Mouse (Mus musculus) left cerebral cortex, postnatal 10 days (tissue): ENCODE results near the gene Map3k7. TPM values are rescaled to one million over a fixed set of nuclear protein-coding genes. Genes with fewer than 3 reads are reported as not detected.

Experiments used
- DNase-seq, 2 experiments: peaks; one replicate each; pipeline ENCODE4 v3.0.0; 2021 to 2022; ENCODE audit warnings: low spot score in 2 of 2, mixed read lengths in 1 of 2; ENCODE audit errors: extremely low spot score in 1 of 2
- intact Hi-C: fragments of 180-260 bp; cut with DNase I; formaldehyde crosslinking; loops from one replicate; pipeline ENCODE4 v1.15.1; 2025
- total RNA-seq, 2 experiments: library from RNA; stranded (reverse); gene quantifications; 2 replicates each; pipeline ENCODE4 v1.2.3; 2021

Gene Map3k7
- total RNA-seq, 2 experiments from 2014 or later = 44.5 to 51.2 TPM

DNA sequence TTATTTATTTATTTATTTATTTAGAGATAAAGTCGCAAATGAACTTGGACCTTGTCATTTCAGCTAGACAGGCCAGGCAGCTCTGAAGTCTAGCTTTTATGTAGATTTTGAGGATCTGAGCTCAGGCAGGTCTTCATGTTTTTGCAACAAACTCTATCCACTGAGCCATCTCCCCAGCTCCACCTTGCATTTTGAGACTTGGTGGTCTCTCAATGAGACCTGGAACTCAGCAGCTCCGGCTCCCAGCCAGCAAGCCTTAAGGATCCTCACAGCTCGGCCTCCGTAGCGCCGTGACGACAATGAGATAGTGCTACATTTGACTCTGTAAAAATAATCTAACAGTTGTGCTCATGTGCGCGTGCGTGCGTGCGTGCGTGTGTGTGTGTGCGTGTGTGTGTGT lies 89.3 kb downstream of the Map3k7 start:
- DNase-seq = no peak
- intact Hi-C loops = loop anchor here (10.0 kb wide), 1 partner anchor 332 kb away; no protein-coding TSS in a partner anchor

DNA sequence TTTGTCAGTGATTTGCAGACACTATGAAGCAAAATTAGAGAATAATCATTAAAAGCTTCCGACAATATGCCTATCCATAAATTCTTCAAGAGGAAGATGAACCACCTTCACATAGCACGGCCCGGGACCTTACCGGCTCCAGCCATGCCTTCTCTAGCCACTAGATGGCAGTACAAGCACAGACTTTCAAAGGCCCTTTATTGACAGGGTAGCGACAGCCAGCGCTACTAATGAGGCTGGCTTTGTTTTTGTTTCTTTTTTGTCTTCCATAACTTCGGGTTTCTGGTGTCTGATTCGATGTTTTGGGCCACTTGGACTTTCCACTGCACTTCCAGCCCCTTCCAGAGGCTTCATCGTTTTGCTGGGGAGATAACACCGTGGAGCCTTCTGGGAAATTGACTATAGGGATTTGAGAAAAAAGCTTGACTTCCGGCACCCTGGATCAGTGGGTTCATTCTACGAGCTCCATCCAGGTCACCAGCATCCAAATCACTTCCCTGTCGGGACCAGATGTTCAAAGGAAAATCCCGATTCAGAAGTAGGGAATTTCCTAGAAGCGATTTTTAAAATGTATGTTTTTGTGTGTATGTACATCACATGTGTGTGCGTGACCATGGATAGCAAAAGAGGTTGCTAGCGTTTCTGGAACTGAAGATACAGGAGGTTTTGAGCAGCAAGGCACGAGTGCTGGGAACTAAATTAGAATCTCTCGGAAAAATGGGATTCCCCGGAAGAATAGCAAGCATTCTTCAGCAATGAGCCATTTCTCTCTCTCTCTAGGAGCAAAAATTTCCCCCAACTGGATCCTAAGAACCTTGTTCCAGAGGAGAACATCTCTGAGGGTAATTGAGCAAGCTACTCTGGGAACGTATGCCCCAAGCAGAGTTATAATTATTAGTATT lies 91.5 kb downstream of the Map3k7 start:
- DNase-seq = peak; percentile 79 to 84
- intact Hi-C loops = loop anchor here (2.0 to 10.0 kb wide), 4 partner anchors 187 to 515 kb away; no protein-coding TSS in a partner anchor

DNA sequence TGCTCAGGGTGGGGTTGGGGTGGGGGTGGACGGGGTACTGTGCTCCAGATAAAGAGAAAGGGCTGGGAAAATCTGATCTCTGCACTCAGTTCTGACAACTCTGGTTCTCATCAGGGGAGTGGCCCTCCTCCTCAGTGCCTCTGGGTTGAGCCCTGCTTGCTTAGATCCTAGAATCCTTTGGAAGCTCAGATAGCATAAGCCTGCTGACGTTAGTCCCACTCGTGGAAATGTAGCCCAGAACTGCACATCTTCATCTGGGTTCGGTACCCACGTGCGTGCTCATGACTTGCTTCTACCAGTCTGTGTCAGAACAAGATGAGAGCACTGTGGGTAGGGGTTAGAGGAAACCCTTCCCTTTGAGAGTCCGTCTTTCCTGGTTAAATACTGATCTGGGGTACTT lies 92.5 kb downstream of the Map3k7 start:
- no peak for DNase-seq
- intact Hi-C loops = loop anchor here (5.0 to 10.0 kb wide), 3 partner anchors 186 to 476 kb away; no protein-coding TSS in a partner anchor

DNA sequence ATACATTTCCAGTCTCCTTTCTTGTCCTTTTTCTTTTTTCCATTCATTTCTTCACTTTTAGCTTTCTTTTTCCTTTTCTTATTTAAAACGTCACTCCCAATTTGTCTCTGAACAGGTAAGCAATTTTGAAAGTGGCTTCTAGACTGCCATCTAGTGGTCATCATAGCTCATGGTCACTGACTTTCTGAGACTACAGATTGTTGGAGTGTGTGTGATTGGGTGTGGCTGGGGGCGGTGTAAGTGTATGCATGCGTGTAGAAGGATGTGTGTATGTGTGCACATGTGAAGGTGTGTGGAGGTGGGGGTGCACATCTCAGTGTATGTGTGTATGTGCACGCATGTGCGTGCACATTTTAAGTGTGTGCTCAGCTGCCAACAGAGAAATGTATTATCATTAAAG lies 93.2 kb downstream of the Map3k7 start:
- intact Hi-C loops = loop anchor here (5.0 to 10.0 kb wide), 3 partner anchors 185 to 475 kb away; no protein-coding TSS in a partner anchor

DNA sequence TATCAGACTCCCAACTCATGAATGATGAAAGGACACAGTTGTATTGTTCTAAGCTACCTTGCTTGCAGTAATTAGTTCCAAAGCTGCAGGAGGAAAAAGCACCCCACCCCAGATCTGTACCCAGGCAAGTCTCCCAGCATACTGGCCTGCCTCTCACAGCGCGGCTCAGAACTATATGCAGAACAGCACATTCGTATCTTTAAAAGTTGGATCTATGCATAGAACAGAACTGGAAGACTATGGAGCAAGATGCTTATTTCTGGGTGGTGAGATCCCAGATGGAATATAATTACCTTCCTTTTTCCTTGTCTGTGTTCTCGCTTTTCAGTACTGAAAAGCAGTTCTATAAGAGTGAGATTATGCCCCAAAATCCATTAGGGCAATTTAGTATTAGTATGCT lies 96.8 kb downstream of the Map3k7 start:
- no peak for DNase-seq
- intact Hi-C loops = loop anchor here (5.0 kb wide), 1 partner anchor 47 kb away; no protein-coding TSS in a partner anchor

More for the DNA sequence above, 93.2 kb downstream of the Map3k7 start:
- DNase-seq = no peak

DNA sequence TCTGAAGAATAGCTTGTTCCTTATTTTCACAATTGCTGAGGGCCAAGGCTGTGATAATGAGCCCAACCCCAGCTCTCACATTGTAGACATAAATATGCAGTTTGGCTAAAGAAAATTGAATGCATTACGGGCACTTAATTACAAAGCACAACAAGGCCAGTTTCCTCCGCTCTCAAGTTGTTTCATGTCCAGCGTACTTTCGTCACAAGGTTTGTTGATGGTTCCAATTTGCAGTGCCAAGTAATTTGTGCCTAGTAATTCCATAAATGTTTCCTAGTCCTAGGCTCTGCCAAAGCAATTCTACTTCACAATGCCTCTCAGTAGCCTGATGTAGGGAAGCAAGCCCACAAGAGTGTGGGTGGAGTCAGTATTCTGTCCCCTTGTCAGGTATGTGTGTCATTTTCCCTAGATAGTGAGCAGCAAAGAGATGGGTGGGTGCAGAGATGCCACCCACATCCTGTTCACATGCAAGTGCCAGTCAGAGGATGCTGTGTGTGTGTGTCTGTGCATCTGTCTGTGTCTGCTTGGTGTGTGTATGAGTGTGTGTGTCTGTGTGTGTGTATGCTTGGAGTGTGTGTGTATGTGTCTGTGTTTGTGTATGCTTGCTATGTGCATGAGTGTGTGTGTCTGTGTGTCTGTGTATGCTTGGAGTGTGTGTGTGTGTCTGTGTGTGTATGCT lies 98.6 kb downstream of the Map3k7 start:
- no peak for DNase-seq
- intact Hi-C loops = loop anchor here (5.0 kb wide), 1 partner anchor 45 kb away; no protein-coding TSS in a partner anchor

DNA sequence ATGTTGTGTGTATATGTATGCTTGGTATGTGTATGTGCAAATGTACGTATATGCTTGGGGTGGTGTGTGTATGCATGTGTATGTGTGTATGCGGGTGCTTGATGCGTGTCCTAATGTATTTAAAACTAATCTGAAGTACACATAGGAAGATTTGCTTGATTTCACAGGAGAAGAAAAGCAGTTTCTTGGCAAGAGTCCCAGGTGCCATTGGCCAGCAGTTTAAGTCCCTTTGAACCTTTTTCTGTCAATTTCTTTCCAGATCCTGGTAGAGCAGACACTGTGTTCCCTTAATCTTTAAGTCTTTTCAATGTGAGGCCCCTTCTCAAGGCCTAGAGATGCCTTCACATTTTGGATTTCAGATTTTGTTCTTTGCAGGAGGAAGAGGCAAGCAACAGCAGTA lies 99.4 kb downstream of the Map3k7 start:
- intact Hi-C loops = loop anchor here (5.0 kb wide), 1 partner anchor 44 kb away; no protein-coding TSS in a partner anchor
- DNase-seq = no peak
